Mouse (Mus musculus) frontal cortex, postnatal 25 days (tissue): ENCODE data around the gene C3.

Experiments used
- DNase-seq, 2 experiments: peaks; one replicate each; pipeline ENCODE4 v3.0.0; 2022; ENCODE audit warnings: low spot score in 2 of 2

C3 gene

GRCm38 (mm10) chr17:57223313-57223712 is 4.6 kb downstream of the C3 start:
- DNase-seq = no peak

GRCm38 (mm10) chr17:57221911-57222310 is 6.0 kb downstream of the C3 start:
- DNase-seq = no peak

GRCm38 (mm10) chr17:57219884-57220207 is 8.1 kb downstream of the C3 start:
- DNase-seq = no peak

GRCm38 (mm10) chr17:57219167-57219883 is 8.6 kb downstream of the C3 start:
- peak; percentile 53 to 57 for DNase-seq

GRCm38 (mm10) chr17:57218335-57218900 is 9.5 kb downstream of the C3 start:
- no peak for DNase-seq

- DNase-seq = no peak
Observed at GRCm38 (mm10) chr17:57214676-57215387, 13.1 kb downstream of the C3 start.

GRCm38 (mm10) chr17:57211501-57211900 is 16.4 kb downstream of the C3 start:
- no peak for DNase-seq

GRCm38 (mm10) chr17:57209330-57209729 is 18.6 kb downstream of the C3 start:
- no peak for DNase-seq

- DNase-seq = no peak
Observed at GRCm38 (mm10) chr17:57207938-57208337, 20.0 kb downstream of the C3 start.

- no peak for DNase-seq
Observed at GRCm38 (mm10) chr17:57201841-57202724, 25.9 kb downstream of the C3 start.

GRCm38 (mm10) chr17:57198252-57198651 is 29.7 kb downstream of the C3 start:
- no peak for DNase-seq

- no peak for DNase-seq
Observed at GRCm38 (mm10) chr17:57195326-57196010, 32.5 kb downstream of the C3 start.

GRCm38 (mm10) chr17:57194771-57195170 is 33.2 kb downstream of the C3 start:
- DNase-seq = no peak

GRCm38 (mm10) chr17:57194041-57194507 is 33.9 kb downstream of the C3 start, which contains the start of gene Tnfsf14:
Gene Tnfsf14 (minus strand): TSS chr17:57194177.
- no peak for DNase-seq

GRCm38 (mm10) chr17:57188510-57189192 is 39.3 kb downstream of the C3 start:
- DNase-seq = no peak

GRCm38 (mm10) chr17:57185641-57186040 is 42.3 kb downstream of the C3 start:
- DNase-seq = no peak

GRCm38 (mm10) chr17:57182871-57183270 is 45.1 kb downstream of the C3 start:
- no peak for DNase-seq

GRCm38 (mm10) chr17:57180363-57180762 is 47.6 kb downstream of the C3 start:
- DNase-seq = no peak

GRCm38 (mm10) chr17:57173351-57173750 is 54.6 kb downstream of the C3 start:
- no peak for DNase-seq

GRCm38 (mm10) chr17:57172378-57172777 is 55.6 kb downstream of the C3 start:
- DNase-seq = no peak
